Mouse (Mus musculus): ENCODE data around the gene Serhl. TPM values are rescaled to one million over a fixed set of nuclear protein-coding genes. Genes with fewer than 3 reads are reported as not detected.
"Not testable (repeated sequence)": the region's sequence is repeated elsewhere in the genome, so short reads cannot be mapped to it uniquely, and the experiment has no call there.

Serhl gene
- polyA plus RNA-seq, 1 experiment from 2014 or later: 70.8 TPM

- Histone ChIP-seq H3K9ac (ENCODE audit: low read length) (no peak overlapping the region), H3K27ac (ENCODE audit: low read length) (no peak overlapping the region), H3K36me3 (ENCODE audit: control insufficient read depth, insufficient read depth, low read length) (no peaks in the 10 kb centered on the region), H3K4me1 (replicated peaks; ENCODE audit: control insufficient read depth, insufficient read depth, low read length) (peaks cover 14% of the 10 kb centered on the region; the same call in 1 of the 2 replicates), H3K27me3 (ENCODE audit: control insufficient read depth, insufficient read depth, low read depth, low read length) (0 out of 2 replicates have a peak, but pooled peaks cover 2% of the 10 kb centered on the region), H3K4me2 (ENCODE audit: low read depth, low read length) (no peak overlapping the region), H3K4me3 (ENCODE audit: low read length) (no peak overlapping the region), H3K9me3 (ENCODE audit: control insufficient read depth, low read length) (peaks cover 3% of the 10 kb centered on the region)
- no peak for ATAC-seq (ENCODE audit: low read depth)
- WGBS: 48% methylated on average over 5 of the region's 5 CpGs
Observed at GRCm38 (mm10) chr15:83055569-83055968, 33.7 kb upstream of the Serhl start.

GRCm38 (mm10) chr15:83056378-83057083 lies 32.8 kb upstream of the Serhl start:
- Histone ChIP-seq H3K4me2 (ENCODE audit: low read depth, low read length) (peak overlapping the region; percentile 81), H3K4me3 (ENCODE audit: low read length) (peak overlapping the region; percentile 45), H3K4me1 (replicated peaks; ENCODE audit: control insufficient read depth, insufficient read depth, low read length) (peaks cover 14% of the 10 kb centered on the region; the same call in 1 of the 2 replicates), H3K27ac (ENCODE audit: low read length) (no peak overlapping the region), H3K27me3 (ENCODE audit: control insufficient read depth, insufficient read depth, low read depth, low read length) (0 out of 2 replicates have a peak, but pooled peaks cover 2% of the 10 kb centered on the region), H3K9me3 (ENCODE audit: control insufficient read depth, low read length) (peaks cover 3% of the 10 kb centered on the region), H3K9ac (ENCODE audit: low read length) (peak overlapping the region; percentile 58), H3K36me3 (ENCODE audit: control insufficient read depth, insufficient read depth, low read length) (no peaks in the 10 kb centered on the region)
- under 1% methylated on average over 29 of the region's 29 CpGs for WGBS
- peak; percentile 59 for ATAC-seq (ENCODE audit: low read depth)

GRCm38 (mm10) chr15:83057533-83057932 lies 31.8 kb upstream of the Serhl start:
- 69% methylated on average over 8 of the region's 8 CpGs for WGBS
- Histone ChIP-seq H3K4me1 (replicated peaks; ENCODE audit: control insufficient read depth, insufficient read depth, low read length) (peaks cover 14% of the 10 kb centered on the region; the same call in 1 of the 2 replicates), H3K9me3 (ENCODE audit: control insufficient read depth, low read length) (peaks cover 3% of the 10 kb centered on the region), H3K27ac (ENCODE audit: low read length) (no peak overlapping the region; the same call in 1 of the 2 replicates), H3K4me3 (ENCODE audit: low read length) (no peak overlapping the region), H3K9ac (ENCODE audit: low read length) (no peak overlapping the region), H3K4me2 (ENCODE audit: low read depth, low read length) (no peak overlapping the region), H3K27me3 (ENCODE audit: control insufficient read depth, insufficient read depth, low read depth, low read length) (0 out of 2 replicates have a peak, but pooled peaks cover 1% of the 10 kb centered on the region), H3K36me3 (ENCODE audit: control insufficient read depth, insufficient read depth, low read length) (no peaks in the 10 kb centered on the region)
- no peak for ATAC-seq (ENCODE audit: low read depth)

- Histone ChIP-seq H3K4me1 (replicated peaks; ENCODE audit: control insufficient read depth, insufficient read depth, low read length) (peaks cover 8% of the 10 kb centered on the region; the same call in 1 of the 2 replicates), H3K27me3 (ENCODE audit: control insufficient read depth, insufficient read depth, low read depth, low read length) (no peaks in the 10 kb centered on the region), H3K36me3 (ENCODE audit: control insufficient read depth, insufficient read depth, low read length) (no peaks in the 10 kb centered on the region), H3K27ac (ENCODE audit: low read length) (no peak overlapping the region), H3K9ac (ENCODE audit: low read length) (no peak overlapping the region), H3K9me3 (ENCODE audit: control insufficient read depth, low read length) (peaks cover 3% of the 10 kb centered on the region), H3K4me2 (ENCODE audit: low read depth, low read length) (no peak overlapping the region), H3K4me3 (ENCODE audit: low read length) (no peak overlapping the region)
- WGBS: 39% methylated on average over 5 of the region's 5 CpGs
- no peak for ATAC-seq (ENCODE audit: low read depth)
Observed at GRCm38 (mm10) chr15:83059233-83059660, 30.1 kb upstream of the Serhl start.

- no peaks in the 10 kb centered on the region for H3K27me3 ChIP-seq (ENCODE audit: control insufficient read depth, insufficient read depth, low read depth, low read length)
- H3K9me3 ChIP-seq (ENCODE audit: control insufficient read depth, low read length): peaks cover 3% of the 10 kb centered on the region
- H3K4me3 ChIP-seq (ENCODE audit: low read length): no peak overlapping the region
- no peak for ATAC-seq (ENCODE audit: low read depth)
- H3K4me2 ChIP-seq (ENCODE audit: low read depth, low read length): no peak overlapping the region
- no peak overlapping the region for H3K9ac ChIP-seq (ENCODE audit: low read length)
- 16% methylated on average over 5 of the region's 5 CpGs for WGBS
- peaks cover 5% of the 10 kb centered on the region; the same call in 1 of the 2 replicates for H3K4me1 ChIP-seq (replicated peaks; ENCODE audit: control insufficient read depth, insufficient read depth, low read length)
- no peaks in the 10 kb centered on the region for H3K36me3 ChIP-seq (ENCODE audit: control insufficient read depth, insufficient read depth, low read length)
- no peak overlapping the region for H3K27ac ChIP-seq (ENCODE audit: low read length)
Observed at GRCm38 (mm10) chr15:83061689-83062088, 27.6 kb upstream of the Serhl start.

GRCm38 (mm10) chr15:83062582-83062981 lies 26.7 kb upstream of the Serhl start:
- not testable (repeated sequence) for H3K9me3 ChIP-seq (ENCODE audit: control insufficient read depth, low read length); H3K27ac ChIP-seq (ENCODE audit: low read length); H3K4me1 ChIP-seq (replicated peaks; ENCODE audit: control insufficient read depth, insufficient read depth, low read length); H3K4me2 ChIP-seq (ENCODE audit: low read depth, low read length); H3K4me3 ChIP-seq (ENCODE audit: low read length); H3K36me3 ChIP-seq (ENCODE audit: control insufficient read depth, insufficient read depth, low read length); H3K9ac ChIP-seq (ENCODE audit: low read length); H3K27me3 ChIP-seq (ENCODE audit: control insufficient read depth, insufficient read depth, low read depth, low read length); ATAC-seq (ENCODE audit: low read depth)
- 87% methylated on average over 2 of the region's 2 CpGs for WGBS

- Histone ChIP-seq H3K4me1 (replicated peaks; ENCODE audit: control insufficient read depth, insufficient read depth, low read length) (peaks cover 2% of the 10 kb centered on the region; the same call in 1 of the 2 replicates), H3K27me3 (ENCODE audit: control insufficient read depth, insufficient read depth, low read depth, low read length) (no peaks in the 10 kb centered on the region), H3K9me3 (ENCODE audit: control insufficient read depth, low read length) (no peaks in the 10 kb centered on the region), H3K4me2 (ENCODE audit: low read depth, low read length) (no peak overlapping the region), H3K4me3 (ENCODE audit: low read length) (no peak overlapping the region), H3K9ac (ENCODE audit: low read length) (no peak overlapping the region), H3K27ac (ENCODE audit: low read length) (0 out of 2 replicates have a peak overlapping the region, but pooled peaks have one; percentile 9), H3K36me3 (ENCODE audit: control insufficient read depth, insufficient read depth, low read length) (no peaks in the 10 kb centered on the region)
- ATAC-seq (ENCODE audit: low read depth): no peak
- 34% methylated on average over 4 of the region's 4 CpGs for WGBS
Observed at GRCm38 (mm10) chr15:83065543-83065942, 23.8 kb upstream of the Serhl start.

- no peaks in the 10 kb centered on the region for H3K36me3 ChIP-seq (ENCODE audit: control insufficient read depth, insufficient read depth, low read length)
- H3K4me1 ChIP-seq (replicated peaks; ENCODE audit: control insufficient read depth, insufficient read depth, low read length): peaks cover 4% of the 10 kb centered on the region; the same call in 1 of the 2 replicates
- no peak overlapping the region for H3K4me3 ChIP-seq (ENCODE audit: low read length)
- no peak for ATAC-seq (ENCODE audit: low read depth)
- no peaks in the 10 kb centered on the region for H3K27me3 ChIP-seq (ENCODE audit: control insufficient read depth, insufficient read depth, low read depth, low read length)
- H3K9me3 ChIP-seq (ENCODE audit: control insufficient read depth, low read length): no peaks in the 10 kb centered on the region
- WGBS: 88% methylated on average over 5 of the region's 5 CpGs
- H3K27ac ChIP-seq (ENCODE audit: low read length): no peak overlapping the region
- no peak overlapping the region for H3K9ac ChIP-seq (ENCODE audit: low read length)
- H3K4me2 ChIP-seq (ENCODE audit: low read depth, low read length): no peak overlapping the region
Observed at GRCm38 (mm10) chr15:83068270-83068669, 21.0 kb upstream of the Serhl start.

GRCm38 (mm10) chr15:83070942-83071341 lies 18.4 kb upstream of the Serhl start:
- H3K4me1 ChIP-seq (replicated peaks; ENCODE audit: control insufficient read depth, insufficient read depth, low read length): peaks cover 7% of the 10 kb centered on the region
- peak overlapping the region; percentile 57 for H3K27ac ChIP-seq (ENCODE audit: low read length)
- no peaks in the 10 kb centered on the region for H3K27me3 ChIP-seq (ENCODE audit: control insufficient read depth, insufficient read depth, low read depth, low read length)
- no peaks in the 10 kb centered on the region for H3K9me3 ChIP-seq (ENCODE audit: control insufficient read depth, low read length)
- H3K36me3 ChIP-seq (ENCODE audit: control insufficient read depth, insufficient read depth, low read length): no peaks in the 10 kb centered on the region
- H3K4me3 ChIP-seq (ENCODE audit: low read length): no peak overlapping the region
- peak; percentile 94 for ATAC-seq (ENCODE audit: low read depth)
- 15% methylated on average over 3 of the region's 3 CpGs for WGBS
- H3K9ac ChIP-seq (ENCODE audit: low read length): no peak overlapping the region
- no peak overlapping the region for H3K4me2 ChIP-seq (ENCODE audit: low read depth, low read length)

All from lung, embryonic 16.5 days (tissue).